Mouse (Mus musculus) spleen, postnatal 4 days (tissue): ENCODE results near the gene Zfp653.

ENCODE experiments used
- DNase-seq, 2 experiments: peaks; one replicate each; pipeline ENCODE4 v3.0.0; 2022; ENCODE audit warnings: low spot score in 2 of 2

Zfp653 gene

GRCm38 (mm10) chr9:22030386-22030785 is 40.8 kb downstream of the Zfp653 start:
- no peak for DNase-seq

GRCm38 (mm10) chr9:22028467-22028866 is 42.7 kb downstream of the Zfp653 start:
- no peak for DNase-seq

DNA sequence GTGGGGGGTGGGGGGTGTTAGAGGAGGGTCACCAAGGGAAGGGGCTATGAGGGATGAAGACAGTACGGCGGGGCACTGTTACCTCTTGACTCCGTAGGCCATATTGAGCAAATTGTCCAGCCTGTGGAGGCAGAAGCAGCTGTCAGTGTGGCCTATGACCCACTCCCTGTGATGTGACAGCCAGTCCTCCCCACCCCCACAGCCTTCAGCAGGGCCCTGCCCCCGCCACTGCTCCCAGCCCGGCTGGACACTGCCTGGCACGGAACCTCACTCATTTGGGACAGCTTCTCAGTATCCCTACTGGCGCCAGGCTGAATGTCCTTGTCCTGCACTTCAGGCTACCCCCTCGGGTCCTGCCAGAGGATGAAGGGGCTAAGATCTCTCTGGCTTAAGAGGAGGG is 46.6 kb downstream of the Zfp653 start:
- DNase-seq: no peak

GRCm38 (mm10) chr9:22017208-22017825 is 53.9 kb downstream of the Zfp653 start:
- DNase-seq: no peak

- no peak for DNase-seq
Observed at GRCm38 (mm10) chr9:22016245-22016644, 54.9 kb downstream of the Zfp653 start.

GRCm38 (mm10) chr9:22012731-22013130 is 58.4 kb downstream of the Zfp653 start:
- DNase-seq: no peak

GRCm38 (mm10) chr9:22011055-22011454 is 60.1 kb downstream of the Zfp653 start:
- DNase-seq: no peak
